Comparison of ENCODE assay signal across 8 mouse cellular contexts in genomic region chr9:32940919-32941767, GRCm38 (mm10).
DNase-seq lines count a peak whose midpoint lies in the region; ATAC-seq and TF ChIP-seq lines count a peak whose summit lies in the region.

No protein-coding gene starts in this region.

- peak overlapping the region; percentile 45 for H3K4me3 ChIP-seq in heart, adult 2 months
- H3K4me3 ChIP-seq in intestine, postnatal 0 days (ENCODE audit: low read depth, low read length): peak overlapping the region; percentile 51; the same call in 1 of the 2 replicates

- peak overlapping the region; percentile 36; the same call in 1 of the 2 replicates for H3K9ac ChIP-seq in heart, adult 2 months (ENCODE audit: low read depth, low read length)
- H3K9ac ChIP-seq in intestine, postnatal 0 days (ENCODE audit: low read depth, low read length): no peak overlapping the region

- intact Hi-C loops in heart, adult 2 months (cut with DNase I): loop anchor here (1.0 to 5.0 kb wide), 8 partner anchors 61 to 534 kb away; no protein-coding TSS in a partner anchor
- intact Hi-C loops in heart, postnatal 25 days (cut with DNase I): loop anchor here (2.0 to 5.0 kb wide), 6 partner anchors 140 to 534 kb away; no protein-coding TSS in a partner anchor

- no peaks in the 10 kb centered on the region; the same call in none of the 2 replicates for H3K36me3 ChIP-seq in heart, adult 2 months (ENCODE audit: control insufficient read depth, insufficient read depth, low read length)
- no peaks in the 10 kb centered on the region for H3K36me3 ChIP-seq in intestine, postnatal 0 days (ENCODE audit: control insufficient read depth, insufficient read depth)

- TF ChIP-seq CTCF in heart, adult 2 months (IDR thresholded peaks at IDR 0.05): no peak
- TF ChIP-seq CTCF in intestine, postnatal 0 days (IDR thresholded peaks at IDR 0.05; ENCODE audit: low read depth): no peak

- no peak for TF ChIP-seq EP300 in heart, adult 2 months (IDR thresholded peaks at IDR 0.05; ENCODE audit: insufficient read depth, low read depth, low read length)

- H3K27me3 ChIP-seq in heart, adult 2 months (ENCODE audit: control insufficient read depth, insufficient read depth, low read length): no peaks in the 10 kb centered on the region
- no peaks in the 10 kb centered on the region for H3K27me3 ChIP-seq in intestine, postnatal 0 days (replicated peaks; ENCODE audit: control insufficient read depth, insufficient read depth, low read length)

- H3K4me1 ChIP-seq in heart, adult 2 months (ENCODE audit: control insufficient read depth, insufficient read depth, low read length): peaks cover 15% of the 10 kb centered on the region
- no peaks in the 10 kb centered on the region; the same call in 1 of the 2 replicates for H3K4me1 ChIP-seq in intestine, postnatal 0 days (replicated peaks; ENCODE audit: control insufficient read depth, insufficient read depth, low read length)

- 35% methylated on average over 12 of the region's 12 CpGs for WGBS in heart, adult 2 months
- WGBS in intestine, postnatal 0 days: 19% methylated on average over 12 of the region's 12 CpGs

- no peaks in the 10 kb centered on the region for H3K79me2 ChIP-seq in heart, adult 2 months (replicated peaks; ENCODE audit: control insufficient read depth, insufficient read depth, low read length)

- no peak for DNase-seq in heart, adult 2 months
- no peak for DNase-seq in heart, postnatal 25 days (ENCODE audit: low spot score)
- DNase-seq in fibroblast of lung, adult 2 months (ENCODE audit: low read depth): peak; percentile 42
- DNase-seq in naive thymus-derived CD4-positive, alpha-beta T cell, adult 2 months (ENCODE audit: low read depth): peak; percentile 82
- DNase-seq in adrenal gland, postnatal 10 days: no peak
- DNase-seq in left cerebral cortex, adult 8-10 months (ENCODE audit: low spot score in 2 of 2): no peak
- DNase-seq in retina, embryonic 14.5 days (ENCODE audit: low spot score): no peak

- peak overlapping the region; percentile 83 for H3K27ac ChIP-seq in heart, adult 2 months
- no peak overlapping the region; the same call in 1 of the 2 replicates for H3K27ac ChIP-seq in intestine, postnatal 0 days (ENCODE audit: low read depth, low read length)

- peak overlapping the region; percentile 71 for H3K4me2 ChIP-seq in intestine, postnatal 0 days (replicated peaks; ENCODE audit: low read depth)

- 0 out of 2 replicates have a peak, but pooled peaks have one; percentile 37 for ATAC-seq in intestine, postnatal 0 days

- TF ChIP-seq POLR2A in heart, adult 2 months (IDR thresholded peaks at IDR 0.05; ENCODE audit: insufficient read depth, low read depth, low read length): no peak

- no peaks in the 10 kb centered on the region for H3K9me3 ChIP-seq in intestine, postnatal 0 days (ENCODE audit: control insufficient read depth)

Comparison
In these comparisons a context has a peak if more than half of its experiments do, and no peak if none do; other contexts are left out.
1. DNase-seq: peak in fibroblast of lung, adult 2 months (single experiment) and naive thymus-derived CD4-positive, alpha-beta T cell, adult 2 months (single experiment); none in heart, adult 2 months (0 of 2), heart, postnatal 25 days (single experiment), adrenal gland, postnatal 10 days (single experiment), left cerebral cortex, adult 8-10 months (0 of 2) and retina, embryonic 14.5 days (single experiment).